Mouse (Mus musculus) CH12.LX (cell line): ENCODE data around the gene Rpl18.

ENCODE experiments used
- CTCF ChIP-seq, 2 experiments: IDR thresholded peaks in 1 of 2; conservative IDR thresholded peaks in 1 of 2; 2 replicates each; pipeline ENCODE4 v1.5.1; 2011 to 2012; ENCODE audit warnings: low read depth in 2 of 2, low read length in 2 of 2, improper control_type of control experiment in 1 of 2, inconsistent platforms in 1 of 2, mild to moderate bottlenecking in 1 of 2, moderate library complexity in 1 of 2
- EP300 ChIP-seq: IDR thresholded peaks from 2 replicates; pipeline ENCODE4 v1.6.1; 2011; ENCODE audit warnings: low read length, improper control_type of control experiment
- JUND ChIP-seq: conservative IDR thresholded peaks from 2 replicates; pipeline ENCODE4 v1.6.1; 2011; ENCODE audit warnings: low read depth, low read length, improper control_type of control experiment
- MAFK ChIP-seq: IDR thresholded peaks from 2 replicates; pipeline ENCODE4 v1.6.1; 2011; ENCODE audit warnings: low read length, improper control_type of control experiment; ENCODE audit not compliant: insufficient replicate concordance
- MEF2A ChIP-seq: IDR thresholded peaks from 2 replicates; pipeline ENCODE4 v1.6.1; 2014; ENCODE audit warnings: low read depth, mild to moderate bottlenecking, inconsistent platforms, low read length, improper control_type of control experiment, borderline replicate concordance
- NRF1 ChIP-seq: IDR thresholded peaks from 2 replicates; pipeline ENCODE4 v1.6.1; 2014; ENCODE audit warnings: low read depth, mild to moderate bottlenecking, inconsistent platforms, low read length, improper control_type of control experiment, moderate library complexity
- POLR2A ChIP-seq: IDR thresholded peaks from 2 replicates; pipeline ENCODE4 v1.6.1; 2011; ENCODE audit warnings: low read depth, mild to moderate bottlenecking, improper control_type of control experiment, low read length
- POLR2AphosphoS2 ChIP-seq: IDR thresholded peaks from 2 replicates; pipeline ENCODE4 v1.6.1; 2011; ENCODE audit warnings: low read depth, low read length, improper control_type of control experiment
- USF1 ChIP-seq: IDR thresholded peaks from 2 replicates; pipeline ENCODE4 v1.6.1; 2014; ENCODE audit warnings: low read depth, mild to moderate bottlenecking, inconsistent platforms, low read length, improper control_type of control experiment
- ZC3H11A ChIP-seq: IDR thresholded peaks from 2 replicates; pipeline ENCODE4 v1.6.1; 2012; ENCODE audit warnings: low read depth, mild to moderate bottlenecking, inconsistent platforms, low read length, improper control_type of control experiment

GRCm38 (mm10) chr7:45668921-45669320 lies 46.3 kb upstream of the Rpl18 start:
- no peak for TF ChIP-seq MAFK
- no peak for TF ChIP-seq POLR2AphosphoS2
- peak; percentile 9 to 47; a peak in 2 of 4 replicates for TF ChIP-seq CTCF (conservative IDR thresholded peaks at IDR 0.05 in 1 of 2, IDR thresholded peaks at IDR 0.05 in 1 of 2; ENCODE audit: low read depth in 2 of 2, low read length in 2 of 2)
- no peak for TF ChIP-seq EP300
- TF ChIP-seq POLR2A: no peak
- no peak for TF ChIP-seq MEF2A
- no peak for TF ChIP-seq USF1
- TF ChIP-seq ZC3H11A: no peak
- TF ChIP-seq NRF1: no peak
- TF ChIP-seq JUND: no peak
